Mouse (Mus musculus): Measurements from ENCODE around the gene Mip. TPM values are rescaled to one million over a fixed set of nuclear protein-coding genes. Genes with fewer than 3 reads are reported as not detected.
"Not testable (repeated sequence)": the region's sequence is repeated elsewhere in the genome, so short reads cannot be mapped to it uniquely, and the experiment has no call there.

The Mip gene
- total RNA-seq, 4 experiments from 2014 or later = not detected

DNA sequence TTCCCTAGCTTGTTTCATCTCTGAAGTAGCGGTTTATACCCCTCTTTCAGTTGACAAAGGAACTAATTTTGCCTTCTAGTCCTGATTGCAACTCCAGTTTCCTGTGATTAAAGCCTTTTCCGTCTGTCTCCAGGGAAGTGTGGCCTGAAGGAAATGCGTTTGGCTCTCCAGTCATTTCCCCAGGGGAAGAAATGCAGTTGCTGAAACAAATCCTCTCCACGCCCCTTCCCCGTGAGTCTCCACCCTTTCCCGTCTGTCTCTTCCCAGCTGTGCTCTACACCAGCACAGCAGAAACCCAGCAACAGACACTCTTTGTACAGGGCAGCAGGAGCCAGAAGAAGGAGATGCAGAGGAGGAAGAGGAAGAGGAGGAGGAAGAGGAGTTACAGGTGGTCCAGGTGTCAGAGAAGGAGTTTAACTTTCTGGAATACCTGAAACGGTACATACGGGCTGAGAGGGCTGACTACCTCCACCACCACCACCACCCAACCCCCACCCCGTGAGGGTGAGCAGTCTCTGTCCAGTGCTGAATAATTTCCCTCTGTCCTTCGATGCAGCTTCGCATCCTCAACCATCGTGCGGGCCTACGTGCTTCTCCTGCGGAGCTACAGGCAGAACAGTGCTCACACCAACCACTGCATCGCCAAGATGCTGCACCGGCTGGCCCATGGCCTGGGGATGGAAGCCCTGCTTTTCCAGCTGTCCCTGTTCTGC lies 21.5 kb downstream of the Mip start:
- peak; percentile 89 for DNase-seq (ENCODE audit: low spot score)

DNA sequence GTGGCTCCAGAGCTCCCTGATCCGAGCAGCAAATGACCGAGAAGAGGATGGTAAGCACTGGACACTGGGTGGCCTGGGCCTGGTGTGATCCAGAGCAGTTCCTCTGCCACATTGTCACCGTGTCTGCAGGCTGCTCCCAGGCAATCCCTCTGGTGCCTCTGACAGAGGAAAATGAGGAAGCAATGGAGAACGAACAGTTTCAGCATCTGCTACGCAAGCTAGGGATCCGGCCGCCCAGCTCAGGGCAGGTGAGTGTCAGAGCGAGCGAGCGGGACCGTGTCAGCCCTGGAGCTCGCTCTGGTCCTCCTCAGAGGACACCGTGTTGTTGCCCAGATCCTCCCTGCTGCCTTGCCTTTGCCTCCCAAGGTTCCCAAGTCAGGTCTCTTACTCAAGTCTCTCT lies 24.9 kb downstream of the Mip start:
- DNase-seq (ENCODE audit: low spot score) = no peak

DNA sequence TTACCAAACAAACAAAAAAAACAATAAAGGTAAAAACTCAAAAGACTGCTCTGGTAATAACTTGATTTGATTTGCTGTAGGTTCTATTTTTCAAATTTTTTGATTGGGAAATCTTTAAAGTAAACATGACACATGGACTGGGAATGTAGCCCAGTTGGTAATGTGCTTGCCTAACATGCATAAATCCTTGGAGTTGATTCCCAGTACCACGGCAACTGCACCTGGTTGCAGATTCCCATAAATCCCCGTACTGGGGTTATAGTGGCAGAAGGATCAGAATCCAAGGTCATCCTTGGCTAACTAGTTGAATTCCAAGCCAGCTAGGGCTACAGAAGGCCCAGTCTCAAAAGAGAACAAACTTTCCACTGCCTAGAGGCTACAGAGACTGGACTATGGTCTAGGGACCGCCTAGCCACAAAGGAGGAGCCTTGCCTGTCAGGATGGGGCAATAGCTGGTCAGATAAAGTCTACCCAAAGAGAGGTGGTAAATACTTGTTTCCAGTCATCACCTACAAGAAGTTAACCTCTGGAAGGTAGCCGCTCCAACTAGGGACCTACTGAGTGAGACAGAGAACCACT lies 28.1 kb downstream of the Mip start, which contains the start of gene Apon:
Apon (plus strand) TSS at position 420 of the 579 bp plus-strand sequence.
- DNase-seq (ENCODE audit: low spot score) = no peak

DNA sequence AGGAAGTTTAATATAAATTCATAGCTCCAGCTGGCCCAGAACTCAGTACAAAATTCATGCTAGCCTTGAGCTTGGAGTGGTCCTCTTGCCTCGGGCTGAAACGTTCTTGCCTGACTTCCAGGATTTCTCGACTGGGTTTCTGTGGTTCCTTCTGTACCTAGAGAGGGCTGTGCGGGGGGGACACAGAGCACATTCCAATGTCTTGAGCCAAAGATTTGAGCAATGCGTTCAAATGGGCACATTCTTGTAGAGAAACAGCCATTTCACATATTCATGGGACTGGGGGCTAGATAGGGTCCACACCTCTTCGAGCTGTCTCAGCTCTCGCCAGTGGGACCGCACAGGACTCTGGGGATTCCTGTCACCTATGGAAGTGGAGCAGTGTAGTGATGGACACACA lies 30.3 kb downstream of the Mip start:
- no peak for DNase-seq (ENCODE audit: low spot score)

DNA sequence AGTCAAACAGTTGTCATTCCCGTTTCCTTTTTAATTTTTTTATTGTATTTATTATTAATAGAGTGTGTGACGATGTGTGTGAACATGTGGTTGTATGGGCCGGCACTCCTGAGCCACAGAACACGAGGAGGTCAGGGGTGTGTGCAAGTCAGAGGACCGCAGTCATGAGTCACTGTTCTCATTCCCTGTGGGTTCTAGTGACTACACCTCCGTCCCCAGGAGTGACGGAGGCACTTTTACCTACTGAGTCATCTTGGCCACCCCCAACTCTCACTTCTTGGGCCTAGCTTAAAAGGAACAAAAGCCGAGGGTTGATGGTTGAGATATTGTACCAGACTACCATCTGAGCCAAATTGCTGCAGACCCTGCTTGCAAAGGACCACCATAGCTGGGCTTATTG lies 30.7 kb downstream of the Mip start:
- DNase-seq (ENCODE audit: low spot score) = no peak

DNA sequence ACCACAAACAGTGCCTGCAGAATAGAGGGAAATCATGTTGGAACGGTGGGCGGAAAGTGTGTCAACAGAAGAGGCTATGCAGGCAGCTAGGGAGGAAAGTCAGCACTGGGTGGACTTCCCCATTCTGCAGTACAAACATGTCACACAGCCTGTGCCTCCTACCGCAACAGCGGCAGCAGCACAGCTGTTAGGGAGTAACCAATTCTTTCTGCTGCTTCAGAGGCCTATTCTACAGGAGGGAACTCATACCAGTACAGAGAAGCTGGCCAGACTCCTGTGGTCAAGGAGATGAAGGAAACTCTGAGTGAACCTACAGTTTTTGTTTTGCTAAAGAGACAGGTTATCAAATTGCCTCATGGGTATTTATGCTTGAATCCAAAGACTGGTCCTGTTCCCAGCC lies 33.3 kb downstream of the Mip start:
- DNase-seq (ENCODE audit: low spot score) = no peak

DNA sequence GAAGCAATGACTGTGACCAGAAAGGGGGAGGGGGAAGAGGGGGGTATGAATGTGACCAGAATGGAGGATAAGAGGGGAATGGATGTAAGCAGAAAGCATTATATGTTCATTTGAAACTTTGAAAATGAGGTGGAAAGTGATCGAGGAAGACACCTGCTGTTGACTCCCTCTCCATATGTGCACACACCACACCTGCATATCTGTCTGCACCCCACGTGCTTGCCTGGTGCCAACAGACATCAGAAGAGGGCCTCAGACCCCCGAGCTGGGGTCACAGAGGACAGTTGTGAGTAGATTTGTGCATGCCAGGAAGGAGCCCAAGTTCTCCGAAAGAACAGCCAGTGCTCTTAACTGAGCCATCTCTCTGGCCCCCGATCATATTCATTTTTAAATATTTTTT lies 34.3 kb downstream of the Mip start:
- DNase-seq (ENCODE audit: low spot score) = no peak

DNA sequence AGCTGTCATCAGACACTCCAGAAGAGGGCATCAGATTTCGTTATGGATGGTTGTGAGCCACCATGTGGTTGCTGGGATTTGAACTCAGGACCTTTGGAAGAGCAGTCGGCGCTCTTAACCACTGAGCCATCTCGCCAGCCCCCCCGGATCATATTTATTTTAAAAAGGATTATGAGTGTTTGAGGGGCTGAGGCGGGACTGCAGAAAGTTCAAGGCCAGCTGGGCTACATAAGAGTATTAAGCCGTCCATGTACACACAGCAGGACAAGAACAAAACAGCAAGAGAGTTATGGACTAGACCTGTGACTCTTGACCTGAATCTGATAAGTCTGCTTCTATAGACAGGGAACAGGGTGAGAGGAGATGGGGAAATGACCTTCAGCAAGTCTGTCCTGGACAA lies 34.7 kb downstream of the Mip start:
- not testable (repeated sequence) for DNase-seq (ENCODE audit: low spot score)

DNA sequence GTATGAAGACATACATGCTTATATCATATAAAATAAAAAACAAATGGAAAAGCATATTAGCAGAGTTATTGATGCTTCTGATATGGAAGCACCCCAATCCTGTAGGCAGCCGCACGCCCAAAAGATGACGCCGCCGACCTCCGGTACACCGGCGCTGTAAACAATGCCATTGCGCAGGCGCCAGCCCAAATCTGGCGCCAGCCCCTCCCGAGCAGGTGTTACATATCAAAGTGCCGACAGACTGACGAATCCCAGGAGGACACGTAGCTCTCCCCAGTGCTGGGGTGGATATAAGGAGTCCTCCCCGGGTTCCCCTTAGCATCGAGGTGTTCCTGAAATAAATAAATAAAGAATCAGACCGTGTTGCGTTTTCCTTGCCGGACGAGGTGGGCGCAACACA lies 36.7 kb downstream of the Mip start:
- DNase-seq (ENCODE audit: low spot score) = no peak

DNA sequence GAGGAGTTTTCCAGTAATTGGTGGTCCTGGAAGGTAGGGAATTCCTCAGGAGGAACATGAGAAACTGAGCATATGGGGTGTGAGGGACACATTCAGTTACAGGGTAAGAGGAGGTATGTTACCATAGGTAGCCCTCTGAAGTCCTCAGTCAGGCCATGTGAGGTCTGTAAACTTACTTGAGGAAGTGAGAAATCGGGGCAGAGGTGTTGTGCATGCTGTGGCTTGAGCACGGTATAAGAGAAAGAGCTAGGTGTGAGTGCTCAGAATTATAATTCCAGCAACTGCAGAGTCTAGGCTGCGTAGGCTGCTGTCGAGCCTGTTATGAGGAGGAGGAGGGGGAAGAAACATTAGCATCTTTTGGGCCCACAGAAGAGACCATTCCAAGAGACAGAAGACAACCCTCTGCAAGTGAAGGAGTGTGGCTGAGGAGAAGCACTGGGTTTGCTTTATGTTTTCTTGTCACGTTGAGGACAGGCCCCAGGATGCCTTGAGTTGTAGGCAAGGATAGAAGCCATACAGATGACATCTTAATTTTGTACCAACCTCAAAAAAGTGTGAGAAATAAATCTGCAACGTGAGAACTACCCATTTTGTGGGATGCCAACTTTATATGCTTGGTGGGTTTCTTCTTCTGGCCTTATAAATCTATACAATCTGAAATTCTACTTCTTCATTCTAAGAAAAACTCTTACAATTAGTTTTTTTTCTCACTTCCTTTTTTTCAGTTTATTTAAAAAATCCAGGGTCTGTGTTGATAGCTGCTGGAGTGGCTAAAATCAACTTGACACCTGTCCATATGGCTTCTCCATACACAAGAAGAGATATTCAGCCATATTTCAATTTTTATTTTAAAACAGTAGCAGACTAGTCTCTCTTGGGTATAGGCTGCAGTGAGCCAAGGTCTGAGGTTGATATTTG lies 38.0 kb downstream of the Mip start:
- DNase-seq (ENCODE audit: low spot score) = no peak

DNA sequence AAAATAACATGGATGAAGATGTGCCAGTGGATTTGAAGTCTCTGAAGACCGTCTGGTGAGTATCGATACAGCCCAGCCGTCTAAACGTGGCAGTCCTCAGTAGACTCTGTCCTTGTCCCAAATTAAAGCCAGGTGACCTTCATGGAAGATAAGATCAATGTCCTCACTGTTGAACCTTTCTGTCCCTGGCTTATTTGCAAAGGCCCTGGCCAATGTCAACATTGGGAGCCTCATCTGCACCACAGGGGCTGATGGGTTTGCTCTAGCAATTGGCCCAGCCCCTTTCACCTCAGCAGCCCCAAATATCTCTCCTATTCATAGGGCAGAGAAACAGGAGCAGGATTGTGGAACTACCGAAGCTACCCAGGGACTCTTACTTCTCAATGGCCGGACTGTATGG lies 42.7 kb downstream of the Mip start, which contains the start of gene Apof:
Apof (plus strand) TSS at position 301 of the 400 bp plus-strand sequence.
- DNase-seq (ENCODE audit: low spot score) = no peak

DNA sequence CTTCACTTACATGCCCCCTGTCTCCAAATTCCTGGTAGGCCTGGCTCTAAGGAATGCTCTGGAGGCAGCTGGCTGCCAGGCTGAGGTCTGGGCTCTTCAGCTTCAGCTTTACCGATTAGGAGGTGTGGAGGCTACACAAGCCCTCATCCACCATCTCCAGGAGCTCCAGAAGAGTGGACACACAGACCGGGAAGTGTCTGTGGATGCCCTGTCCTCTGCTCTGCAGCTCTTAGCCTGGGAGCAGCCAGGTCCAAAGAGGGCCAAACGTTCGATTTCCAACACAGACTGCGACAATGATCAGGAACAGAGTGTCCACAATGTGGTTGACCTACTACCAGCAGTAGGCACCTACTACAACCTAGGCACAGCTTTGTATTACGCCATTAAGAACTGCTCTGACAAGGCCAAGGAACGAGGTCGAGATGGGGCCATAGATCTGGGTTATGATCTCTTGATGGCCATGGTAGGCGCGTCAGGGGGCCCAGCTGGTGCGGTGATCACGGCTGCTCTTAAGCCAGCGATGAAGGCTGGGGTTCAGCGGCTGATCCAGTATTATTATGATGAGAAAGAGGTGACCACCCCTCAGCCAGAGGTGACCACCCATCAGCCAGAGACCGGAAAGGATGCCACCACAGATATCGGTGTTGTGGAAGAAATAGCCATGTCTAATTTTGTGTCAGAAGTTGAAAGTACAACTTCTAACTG lies 43.7 kb downstream of the Mip start:
- DNase-seq (ENCODE audit: low spot score) = no peak

DNA sequence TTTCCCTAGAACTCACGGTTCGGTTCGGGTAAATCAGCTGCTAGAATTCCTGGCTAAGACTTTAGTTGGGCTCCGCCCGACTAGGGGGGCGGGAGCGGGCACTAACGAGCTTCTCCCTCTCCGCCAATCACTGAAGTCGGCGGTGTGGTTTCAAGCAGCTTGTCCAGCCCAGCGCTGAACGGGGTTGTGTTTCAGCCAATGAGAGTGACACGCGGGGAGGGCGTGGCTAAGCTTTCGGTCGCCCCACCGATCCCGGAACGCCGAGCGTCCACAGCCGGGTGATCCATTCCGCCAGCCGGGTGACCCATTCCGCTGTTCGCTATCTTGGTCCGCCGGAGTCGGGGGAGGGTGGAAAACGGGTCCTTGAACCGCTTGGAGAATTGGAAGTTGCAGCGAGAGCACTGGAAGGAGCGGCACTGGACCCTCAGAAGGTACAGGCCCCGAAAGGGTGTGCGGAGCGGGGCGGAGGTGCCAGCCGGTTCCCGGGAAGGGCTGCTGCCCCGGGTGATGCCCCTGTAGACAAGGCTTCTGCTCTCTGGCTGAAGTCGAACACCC lies 44.7 kb downstream of the Mip start, which contains the start of gene Stat2:
Stat2 (plus strand) TSS at position 273 of the 555 bp plus-strand sequence.
- peak; percentile 98 for DNase-seq (ENCODE audit: low spot score)

DNA sequence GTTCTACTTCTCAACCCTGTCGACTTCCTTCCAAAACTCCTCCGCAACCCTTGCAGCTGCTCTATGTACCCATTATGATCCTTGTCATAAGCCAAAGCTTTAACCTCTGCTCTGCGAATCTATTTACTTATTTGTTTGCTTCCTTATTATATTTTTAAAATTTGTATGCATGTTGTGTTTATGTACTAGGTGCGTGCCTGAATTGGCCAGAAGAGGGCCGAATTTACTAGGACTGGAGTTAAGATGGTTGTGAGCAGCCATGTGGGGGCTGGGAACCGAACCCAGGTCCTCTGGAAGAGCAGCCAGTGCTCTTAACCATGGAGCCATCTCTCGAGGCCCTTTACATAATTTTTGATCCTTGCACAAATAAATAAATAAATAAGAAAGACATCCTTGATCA lies 45.2 kb downstream of the Mip start:
- no peak for DNase-seq (ENCODE audit: low spot score)

DNA sequence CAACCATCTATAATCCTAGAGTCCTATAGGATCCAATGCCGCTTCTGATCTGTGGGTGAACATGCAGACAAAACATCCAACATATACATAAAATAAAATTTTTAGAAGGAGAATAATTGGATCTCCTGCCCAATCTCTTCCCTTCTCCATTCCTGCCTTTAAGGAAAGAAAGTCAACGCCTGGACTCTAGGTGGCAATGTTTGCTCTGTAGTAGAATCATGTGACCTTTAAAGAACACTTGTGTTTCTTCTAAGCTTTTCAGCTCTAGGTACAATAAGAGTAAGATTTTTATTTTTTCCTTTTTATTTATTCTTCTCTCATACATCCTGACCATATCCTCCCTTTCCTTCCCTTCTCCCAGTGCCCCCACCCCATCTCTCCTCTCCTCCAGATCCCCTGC lies 46.2 kb downstream of the Mip start:
- no peak for DNase-seq (ENCODE audit: low spot score)

DNA sequence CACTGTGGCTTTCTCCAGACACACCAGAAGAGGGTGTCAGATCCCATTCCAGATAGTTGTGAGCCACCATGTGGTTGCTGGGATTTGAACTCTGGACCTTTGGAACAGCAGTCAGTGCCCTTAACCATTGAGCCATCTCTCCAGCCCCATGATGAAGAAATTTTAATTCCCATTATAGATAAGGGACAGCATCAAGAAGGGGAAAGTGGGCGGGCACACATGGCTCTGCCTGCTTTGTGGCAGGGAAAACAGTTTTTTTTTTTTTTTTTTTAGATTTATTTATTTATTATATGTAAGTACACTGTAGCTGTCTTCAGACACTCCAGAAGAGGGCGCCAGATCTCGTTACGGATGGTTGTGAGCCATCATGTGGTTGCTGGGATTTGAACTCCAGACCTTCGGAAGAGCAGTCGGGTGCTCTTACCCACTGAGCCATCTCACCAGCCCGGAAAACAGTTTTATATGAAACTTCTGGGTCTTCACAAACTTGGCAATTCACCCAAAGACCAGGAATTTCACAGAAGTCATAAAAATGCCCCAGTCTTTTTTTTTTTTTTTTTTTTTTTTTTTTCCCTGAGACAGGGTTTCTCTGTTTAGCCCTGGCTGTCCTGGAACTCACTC lies 47.3 kb downstream of the Mip start:
- DNase-seq (ENCODE audit: low spot score) = not testable (repeated sequence)

DNA sequence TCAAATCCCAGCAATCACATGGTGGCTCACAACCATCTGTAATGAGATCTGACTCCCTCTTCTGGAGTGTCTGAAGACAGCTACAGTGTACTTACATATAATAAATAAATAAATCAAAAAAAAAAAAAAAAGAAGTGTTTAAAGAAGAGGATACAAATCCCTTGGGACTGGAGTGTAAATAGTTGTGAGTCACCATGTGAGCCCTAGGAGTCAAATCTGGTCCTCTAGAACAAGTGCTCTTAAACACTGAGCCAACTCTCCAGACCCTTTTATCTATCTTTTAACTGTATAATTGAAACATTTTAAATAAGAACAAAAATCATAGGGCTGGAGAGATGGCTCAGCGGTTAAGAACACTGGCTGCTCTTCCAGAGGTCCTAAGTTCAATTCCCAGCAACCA lies 49.7 kb downstream of the Mip start:
- not testable (repeated sequence) for DNase-seq (ENCODE audit: low spot score)

DNA sequence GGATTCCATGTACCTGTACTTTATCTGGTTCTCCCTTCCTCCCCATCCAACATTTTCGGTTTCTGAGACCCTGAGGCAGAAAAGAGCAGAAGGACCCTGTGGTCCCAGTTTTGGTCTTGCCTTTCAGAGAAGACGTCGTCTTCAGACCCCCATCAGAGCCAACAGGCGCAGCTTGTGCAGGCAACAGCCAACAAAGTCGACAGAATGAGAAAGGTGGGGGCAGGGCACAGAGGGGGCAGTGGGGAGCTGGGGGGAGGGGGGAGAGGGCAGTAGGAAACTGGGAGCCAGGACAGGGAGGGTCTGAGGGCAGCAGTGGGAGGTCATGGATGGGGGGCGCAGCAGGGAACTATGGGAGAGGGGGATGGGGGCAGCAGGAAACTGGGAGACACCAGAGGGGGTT lies 52.5 kb downstream of the Mip start:
- no peak for DNase-seq (ENCODE audit: low spot score)

DNA sequence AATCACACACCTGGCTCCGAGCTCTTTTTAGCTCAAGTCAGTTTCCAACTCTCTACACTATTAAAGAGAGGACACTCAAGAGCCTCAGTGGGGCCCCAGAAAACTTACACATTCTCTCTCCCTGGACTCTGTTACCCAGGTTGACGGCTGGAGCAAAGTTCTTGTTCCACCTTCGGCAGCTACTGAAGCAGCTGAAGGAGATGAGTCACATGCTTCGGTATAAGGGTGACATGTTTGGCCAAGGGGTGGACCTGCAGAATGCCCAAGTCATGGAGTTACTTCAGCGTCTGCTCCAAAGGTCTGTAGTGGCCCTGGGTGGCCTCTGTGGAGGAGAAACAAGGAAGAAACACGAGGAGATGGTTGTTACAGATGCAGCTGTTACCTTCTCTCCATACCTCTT lies 55.3 kb downstream of the Mip start:
- DNase-seq (ENCODE audit: low spot score) = no peak

Measured in heart, adult 8-10 months (tissue).